Mouse (Mus musculus): ENCODE results near the gene Qk.

Qk gene

GRCm38 (mm10) chr17:10327584-10328210 is 8.0 kb upstream of the Qk start:
- no peak for DNase-seq (ENCODE audit: low read depth in 1 of 2, low spot score in 2 of 2)

- DNase-seq (ENCODE audit: low read depth in 1 of 2, low spot score in 2 of 2): peak in 1 of 2 experiments; percentile 35
These were observed 7.0 kb upstream of the Qk start for GRCm38 (mm10) chr17:10326596-10327045.

- DNase-seq (ENCODE audit: low read depth in 1 of 2, low spot score in 2 of 2): no peak
These were observed 6.3 kb upstream of the Qk start for GRCm38 (mm10) chr17:10325921-10326320.

DNA sequence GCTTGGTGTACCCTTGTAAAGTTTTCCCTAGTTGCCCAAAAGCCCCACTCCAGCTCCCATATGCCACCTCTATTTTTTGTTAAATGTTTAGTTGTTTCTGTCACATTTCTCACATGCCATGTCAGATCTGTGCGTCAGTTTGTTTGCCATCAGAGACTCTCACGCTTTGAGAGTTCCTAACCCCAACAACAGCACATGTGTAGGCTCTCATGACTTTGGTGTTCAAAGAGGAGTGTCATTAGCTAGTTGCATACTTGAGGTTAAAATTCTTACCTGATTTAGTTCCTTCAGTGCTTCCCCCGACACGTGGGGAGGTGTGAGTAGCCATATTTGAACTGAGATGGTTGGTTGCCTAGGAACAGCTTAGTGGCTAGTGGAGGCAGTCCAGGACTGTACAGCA is 2.1 kb upstream of the Qk start:
- DNase-seq (ENCODE audit: low read depth in 1 of 2, low spot score in 2 of 2): no peak

GRCm38 (mm10) chr17:10321092-10321491 is 1.4 kb upstream of the Qk start:
- DNase-seq (ENCODE audit: low read depth in 1 of 2, low spot score in 2 of 2): no peak

- no peak for DNase-seq (ENCODE audit: low read depth in 1 of 2, low spot score in 2 of 2)
These were observed 769 bp upstream of the Qk start for GRCm38 (mm10) chr17:10320456-10320790.

DNA sequence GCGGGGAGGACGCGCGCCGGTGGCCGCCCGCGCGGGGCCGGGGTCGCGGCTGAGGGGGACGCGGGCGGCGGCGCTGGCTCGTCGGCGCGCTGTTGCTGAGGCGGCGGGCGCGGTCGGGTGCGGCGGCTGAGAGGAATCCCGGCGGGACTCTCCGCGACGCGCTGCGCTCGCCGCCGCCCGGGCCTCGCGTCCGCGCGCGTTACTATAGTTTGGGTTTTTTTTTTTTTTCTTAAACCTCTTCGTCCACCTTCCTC is 296 bp downstream of the Qk start:
- DNase-seq (ENCODE audit: low read depth in 1 of 2, low spot score in 2 of 2): no peak

DNA sequence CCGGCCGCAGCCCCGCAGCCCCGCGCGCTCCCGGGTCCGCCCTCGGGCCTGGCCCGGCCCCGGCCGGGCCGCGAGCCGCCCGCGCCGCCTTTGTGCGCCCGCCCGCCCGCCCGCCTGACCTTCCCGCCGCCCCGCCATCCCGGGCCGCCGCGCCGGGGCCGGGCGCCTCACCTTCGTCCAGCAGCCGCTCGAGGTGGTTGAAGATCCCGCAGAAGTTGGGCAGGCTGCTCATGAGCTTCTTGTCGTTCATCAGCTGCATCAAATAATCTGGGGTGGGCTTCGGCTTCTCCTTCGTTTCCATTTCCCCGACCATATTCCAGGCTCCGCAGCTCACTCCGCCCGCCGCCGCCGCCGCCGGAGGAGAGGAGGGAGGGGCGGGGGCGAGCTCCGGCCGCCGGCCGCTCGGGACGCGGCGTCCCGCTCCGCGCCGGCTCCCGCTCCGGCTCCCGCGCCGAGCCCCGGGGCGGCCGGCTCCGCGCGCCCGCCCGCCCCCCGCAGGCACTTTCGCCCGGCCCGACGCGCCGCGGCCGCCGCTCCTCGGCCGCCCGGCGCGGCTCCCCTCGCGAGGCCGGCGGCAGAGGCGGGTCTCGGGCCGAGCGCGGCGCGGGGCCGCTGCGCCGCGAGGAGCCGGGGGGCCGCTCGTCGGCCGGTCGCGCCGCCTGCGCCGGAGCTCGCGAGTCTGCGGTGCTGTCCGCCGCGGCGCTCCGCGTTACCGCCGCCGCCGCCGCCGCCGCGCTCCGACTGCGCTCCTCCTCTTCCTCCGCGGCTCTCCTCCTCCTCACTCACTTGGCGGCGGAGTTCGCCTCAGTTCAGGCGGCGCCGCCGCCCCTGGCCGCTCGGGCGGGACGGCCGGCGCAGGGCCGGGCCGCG is 858 bp downstream of the Qk start:
- peak in 1 of 2 experiments; percentile 35 for DNase-seq (ENCODE audit: low read depth in 1 of 2, low spot score in 2 of 2)

GRCm38 (mm10) chr17:10317981-10318551 is 1.6 kb downstream of the Qk start:
- peak; percentile 64 to 74 for DNase-seq (ENCODE audit: low read depth in 1 of 2, low spot score in 2 of 2)

DNA sequence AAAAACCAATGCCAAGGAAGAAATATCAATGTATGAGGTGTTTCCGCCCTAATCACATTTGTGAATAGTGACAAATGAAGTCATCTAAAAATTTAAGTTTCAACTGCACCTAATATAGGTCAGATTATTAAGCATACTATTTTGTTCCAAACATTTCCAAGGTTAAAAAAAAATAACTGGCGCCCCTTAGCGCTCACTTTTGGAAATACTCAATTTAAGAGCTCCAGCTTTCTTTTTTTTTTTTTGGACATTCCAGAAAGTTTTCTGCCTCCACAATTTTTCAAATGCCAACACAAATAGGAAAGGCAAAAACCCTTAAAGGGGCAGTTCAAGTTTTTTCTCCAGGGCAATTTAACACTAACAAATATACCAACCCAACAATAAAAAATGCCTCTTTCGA is 2.5 kb downstream of the Qk start:
- no peak for DNase-seq (ENCODE audit: low read depth in 1 of 2, low spot score in 2 of 2)

- DNase-seq (ENCODE audit: low read depth in 1 of 2, low spot score in 2 of 2): no peak
These were observed 3.2 kb downstream of the Qk start for GRCm38 (mm10) chr17:10316446-10316845.

- DNase-seq (ENCODE audit: low read depth in 1 of 2, low spot score in 2 of 2): no peak
These were observed 9.6 kb downstream of the Qk start for GRCm38 (mm10) chr17:10310046-10310445.

DNA sequence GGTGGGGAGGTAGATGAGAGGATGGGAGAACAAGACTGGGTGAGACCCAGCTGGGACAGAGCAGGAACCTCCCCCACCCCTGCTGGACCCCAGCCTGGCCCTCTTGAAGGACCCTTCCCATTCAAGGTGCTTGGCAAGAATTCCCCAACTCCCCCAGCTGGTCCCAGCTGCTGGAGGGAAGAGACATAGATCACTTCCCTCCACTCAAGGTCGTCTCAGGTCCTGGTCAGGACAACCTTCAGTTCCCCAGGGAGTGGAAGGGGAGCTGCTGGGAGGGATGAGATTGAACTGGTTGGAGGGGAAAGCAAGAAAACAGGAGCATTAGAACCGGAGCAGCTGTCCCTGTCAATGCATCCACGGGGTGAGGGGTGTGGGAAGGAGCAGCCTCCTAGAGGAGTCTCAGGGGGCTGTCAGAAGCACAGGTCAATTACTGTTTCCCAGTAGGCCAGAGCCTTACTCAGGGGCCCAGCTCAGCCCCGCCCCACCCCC is 10.5 kb downstream of the Qk start:
- DNase-seq (ENCODE audit: low read depth in 1 of 2, low spot score in 2 of 2): no peak

DNA sequence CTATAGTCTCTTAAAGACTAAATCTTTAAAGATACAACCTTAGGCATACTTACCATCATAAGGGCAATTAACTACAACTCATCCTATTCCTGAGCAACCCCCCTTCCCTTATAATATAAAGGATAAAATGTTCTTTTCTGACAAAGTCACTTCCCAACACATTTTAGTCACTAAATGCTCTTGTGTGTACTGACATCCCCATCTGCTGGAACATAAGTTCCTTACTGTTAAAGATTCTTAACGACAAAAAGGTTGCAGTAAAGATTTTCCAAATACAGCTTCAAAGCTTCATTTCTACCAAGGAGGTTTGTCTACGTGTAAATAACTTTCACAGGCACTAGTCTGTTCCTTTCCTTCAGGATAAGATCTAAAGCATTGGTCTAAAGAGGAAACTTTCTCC is 13.2 kb downstream of the Qk start:
- DNase-seq (ENCODE audit: low read depth in 1 of 2, low spot score in 2 of 2): no peak

GRCm38 (mm10) chr17:10304001-10304400 is 15.7 kb downstream of the Qk start:
- no peak for DNase-seq (ENCODE audit: low read depth in 1 of 2, low spot score in 2 of 2)

DNA sequence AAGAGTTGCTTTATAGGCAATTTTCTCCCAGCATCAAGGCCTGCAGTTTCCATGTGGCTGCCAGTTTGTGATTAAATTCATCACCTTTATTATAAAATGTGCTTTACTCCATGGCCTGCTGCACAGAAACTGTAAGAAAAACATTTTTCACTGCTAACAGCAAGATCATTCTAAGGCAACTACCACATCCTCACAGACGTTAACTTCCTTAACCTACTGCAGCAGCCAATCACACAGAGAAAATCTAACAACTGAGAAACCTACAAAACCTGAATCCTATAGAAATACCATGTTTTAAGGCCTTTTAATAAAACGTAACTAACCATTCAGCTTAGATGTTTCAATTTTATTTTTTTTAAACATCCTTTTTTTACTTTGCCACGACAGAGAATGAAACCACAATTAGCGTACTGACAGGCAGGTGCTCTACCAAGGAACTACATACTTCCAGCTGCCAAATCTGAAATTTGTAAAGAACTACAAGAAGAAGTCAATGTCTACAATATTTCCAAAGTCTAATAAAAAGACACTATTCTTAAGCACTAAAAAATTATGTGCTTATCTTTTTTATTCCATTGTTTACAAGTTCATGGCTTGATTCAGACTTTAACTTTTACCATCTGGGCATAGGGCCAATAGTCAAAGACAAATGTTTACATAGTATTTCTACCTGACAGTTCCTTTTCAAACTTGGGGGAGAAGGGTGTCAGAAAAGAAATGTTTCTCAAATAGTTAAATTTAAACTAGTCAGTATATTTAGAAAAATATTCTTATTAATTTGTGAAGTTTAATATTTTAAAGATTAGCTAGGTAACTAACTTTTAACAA is 18.5 kb downstream of the Qk start:
- DNase-seq (ENCODE audit: low read depth in 1 of 2, low spot score in 2 of 2): no peak

DNA sequence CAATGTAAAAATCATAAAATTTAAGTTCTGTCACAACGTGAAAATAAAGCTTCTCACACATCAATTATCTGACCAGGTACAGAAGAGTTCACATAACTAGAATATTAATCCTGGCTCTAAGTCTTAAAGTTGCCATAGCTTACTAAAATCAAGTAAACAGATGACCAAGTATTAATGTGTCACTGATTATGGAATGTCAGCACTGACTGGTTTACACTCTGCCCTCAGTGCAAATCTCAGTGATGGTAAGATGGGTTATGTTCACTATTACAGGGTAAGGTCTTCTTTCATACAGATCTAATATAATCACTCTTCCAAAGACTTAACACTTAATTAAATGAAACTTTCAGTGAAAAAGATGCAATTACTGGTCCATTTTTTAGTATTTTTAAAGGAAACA is 20.3 kb downstream of the Qk start:
- DNase-seq (ENCODE audit: low read depth in 1 of 2, low spot score in 2 of 2): no peak

DNA sequence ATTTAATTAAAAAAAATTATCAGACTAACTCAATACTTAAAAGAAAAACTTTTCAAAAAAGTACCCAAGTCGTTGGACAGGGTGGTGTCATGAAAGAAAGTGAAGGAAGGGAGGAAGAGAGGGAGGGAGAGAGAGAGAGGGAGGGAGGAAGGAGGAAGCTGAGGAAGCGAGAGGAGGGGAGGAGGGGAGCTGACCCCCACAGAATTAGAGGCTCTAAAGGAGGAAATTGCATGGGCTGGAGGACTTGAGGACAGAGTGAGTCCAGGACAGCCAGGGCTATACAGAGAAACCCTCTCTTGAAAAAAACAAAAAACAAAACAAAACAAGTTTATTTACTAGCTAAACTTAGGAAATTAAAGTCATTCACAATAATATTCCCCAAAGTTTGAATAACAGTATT is 27.1 kb downstream of the Qk start:
- DNase-seq (ENCODE audit: low read depth in 1 of 2, low spot score in 2 of 2): no peak

DNA sequence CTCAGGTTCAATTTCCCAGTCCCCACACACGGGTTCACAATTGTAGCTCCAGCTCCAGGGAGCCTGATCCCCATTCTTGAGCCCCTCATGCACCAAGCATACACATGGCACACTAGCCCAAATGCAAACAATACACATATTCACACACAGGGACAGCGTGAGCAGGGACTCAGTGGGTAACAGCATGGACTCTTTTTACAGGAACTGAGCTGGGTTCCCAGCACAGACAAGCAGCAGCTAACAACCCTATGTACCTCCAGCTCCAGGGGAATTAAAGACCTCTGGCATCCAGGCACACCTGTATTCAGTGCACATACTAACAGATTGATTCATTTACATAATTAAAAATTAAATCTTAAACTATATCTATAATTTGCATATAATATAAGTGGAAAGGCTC is 34.9 kb downstream of the Qk start:
- no peak for DNase-seq (ENCODE audit: low read depth in 1 of 2, low spot score in 2 of 2)

- no peak for DNase-seq (ENCODE audit: low read depth in 1 of 2, low spot score in 2 of 2)
These were observed 40.1 kb downstream of the Qk start for GRCm38 (mm10) chr17:10279532-10279931.

- DNase-seq (ENCODE audit: low read depth in 1 of 2, low spot score in 2 of 2): no peak
These were observed 50.1 kb downstream of the Qk start for GRCm38 (mm10) chr17:10269518-10269917.

DNA sequence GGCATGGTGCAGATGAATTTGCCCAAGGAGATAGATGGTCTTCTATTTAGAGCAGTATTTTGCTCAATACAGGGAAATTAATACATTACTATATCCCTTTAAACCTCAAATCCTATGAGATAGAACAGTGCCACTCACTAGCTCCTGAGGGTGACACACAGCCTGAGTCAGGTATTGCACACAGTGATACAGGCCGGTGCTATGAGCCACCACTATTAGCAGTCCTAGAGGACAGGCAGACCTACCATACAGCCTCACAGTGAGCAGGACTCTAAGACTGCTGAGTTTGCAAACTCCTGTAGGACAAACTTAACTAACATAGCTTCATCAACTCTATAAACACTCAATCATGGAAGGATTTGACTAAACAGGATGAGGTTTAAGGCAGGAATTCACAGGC is 51.2 kb downstream of the Qk start:
- DNase-seq (ENCODE audit: low read depth in 1 of 2, low spot score in 2 of 2): no peak
